Mouse (Mus musculus) right cerebral cortex, postnatal 4 days (tissue): Measurements from ENCODE around the gene Elovl2.
A peak's percentile ranks its signal among the peaks of the same experiment; 100 is the strongest.
"Not testable (repeated sequence)": the region's sequence is repeated elsewhere in the genome, so short reads cannot be mapped to it uniquely, and the experiment has no call there.

Experiments
- DNase-seq: peaks from one replicate; pipeline ENCODE4 v3.0.0-alpha.2; 2022

Elovl2 gene

DNA sequence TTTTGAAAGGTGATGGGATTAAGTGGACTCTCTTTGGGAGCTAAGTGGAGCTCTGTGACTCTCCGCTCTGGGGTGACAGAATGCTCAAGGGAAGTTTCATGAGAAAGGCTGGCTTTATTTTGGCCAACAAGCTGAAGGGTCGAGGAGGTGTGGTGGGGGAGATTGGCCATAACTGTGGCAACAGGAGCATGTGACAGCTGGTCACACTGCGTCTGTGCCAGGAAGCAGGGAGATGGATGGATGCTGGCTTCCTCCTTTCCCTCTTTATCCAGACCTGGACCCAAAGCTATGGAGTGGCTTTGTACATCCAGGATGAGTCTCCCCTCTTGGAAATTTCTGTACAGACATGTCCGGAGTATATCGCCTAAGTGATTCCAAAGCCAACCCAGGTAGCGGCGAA is 13.0 kb upstream of the Elovl2 start:
- DNase-seq: no peak

- DNase-seq: no peak
Measured at GRCm38 (mm10) chr13:41232209-41232608, 12.0 kb upstream of the Elovl2 start.

DNA sequence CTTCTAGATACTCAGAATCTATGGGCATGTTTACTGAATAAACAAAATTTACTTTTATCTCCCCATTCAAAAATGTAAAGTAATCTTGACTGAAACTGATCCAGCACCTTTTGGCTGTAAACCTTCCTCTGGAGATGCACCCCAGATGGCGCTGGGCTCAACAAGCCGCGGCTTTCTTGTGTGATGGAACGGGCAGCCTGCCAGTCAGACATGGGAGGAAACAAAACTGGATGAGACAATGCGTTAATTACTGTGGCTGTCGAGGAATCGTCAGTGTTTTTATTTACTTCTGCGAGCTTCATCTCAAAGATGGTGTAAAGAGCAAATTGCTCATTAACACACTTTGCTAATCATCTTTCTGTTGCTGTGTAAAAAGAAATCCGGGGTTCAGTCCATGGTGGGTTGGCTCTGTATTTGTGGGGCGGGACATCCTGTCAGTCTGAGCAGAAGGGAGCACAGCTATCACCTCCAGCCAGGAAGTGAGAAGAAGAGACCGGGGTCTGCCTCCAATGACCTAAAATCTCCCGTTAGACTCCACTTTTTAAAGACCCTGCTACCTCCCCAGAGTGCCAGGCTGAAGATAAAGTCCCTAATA is 11.3 kb upstream of the Elovl2 start:
- peak; percentile 77 for DNase-seq

DNA sequence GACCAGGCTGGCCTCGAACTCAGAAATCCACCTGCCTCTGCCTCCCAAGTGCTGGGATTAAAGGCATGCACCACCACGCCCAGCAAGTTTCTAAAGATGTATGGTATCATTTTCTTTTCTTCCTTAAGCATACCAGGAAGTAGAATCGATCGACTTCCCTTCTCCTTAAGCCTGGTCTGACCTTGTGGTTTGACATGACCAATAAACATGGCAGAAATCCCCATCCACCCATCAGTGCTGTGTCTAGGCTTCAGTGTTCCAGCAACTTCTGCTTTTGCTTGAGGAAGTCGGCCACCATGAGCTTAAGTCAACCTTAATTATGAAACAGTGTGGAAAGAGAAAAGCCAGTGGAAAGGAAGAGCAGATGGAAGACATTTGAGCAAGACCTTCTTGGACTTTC is 10.1 kb upstream of the Elovl2 start:
- DNase-seq: no peak

GRCm38 (mm10) chr13:41228060-41228459 is 7.9 kb upstream of the Elovl2 start:
- DNase-seq: no peak

DNA sequence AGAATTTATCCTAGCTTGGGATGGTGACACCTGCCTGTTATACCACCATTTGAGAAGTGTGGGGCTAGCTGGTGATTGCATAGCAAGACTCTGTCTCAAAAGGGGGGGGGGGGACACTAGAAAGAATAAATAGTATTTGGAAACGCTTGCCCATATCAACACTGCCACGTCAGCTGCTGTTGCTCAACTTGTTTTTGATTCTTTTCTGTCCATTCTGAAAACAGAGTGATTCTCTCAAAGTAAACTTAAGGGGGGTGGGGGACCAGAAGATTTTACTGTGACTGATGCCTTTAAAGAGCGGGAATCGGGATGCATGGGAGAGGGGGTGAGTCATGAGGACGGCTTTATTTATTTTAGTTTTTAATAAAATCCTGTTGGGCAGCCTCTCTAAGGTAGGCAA is 6.3 kb upstream of the Elovl2 start:
- DNase-seq: no peak

GRCm38 (mm10) chr13:41219687-41220303 is 410 bp downstream of the Elovl2 start:
- DNase-seq: peak; percentile 60

- DNase-seq: no peak
Measured at GRCm38 (mm10) chr13:41219056-41219455, 1.1 kb downstream of the Elovl2 start.

GRCm38 (mm10) chr13:41216236-41216635 is 4.0 kb downstream of the Elovl2 start:
- no peak for DNase-seq

GRCm38 (mm10) chr13:41215669-41216068 is 4.5 kb downstream of the Elovl2 start:
- DNase-seq: no peak

DNA sequence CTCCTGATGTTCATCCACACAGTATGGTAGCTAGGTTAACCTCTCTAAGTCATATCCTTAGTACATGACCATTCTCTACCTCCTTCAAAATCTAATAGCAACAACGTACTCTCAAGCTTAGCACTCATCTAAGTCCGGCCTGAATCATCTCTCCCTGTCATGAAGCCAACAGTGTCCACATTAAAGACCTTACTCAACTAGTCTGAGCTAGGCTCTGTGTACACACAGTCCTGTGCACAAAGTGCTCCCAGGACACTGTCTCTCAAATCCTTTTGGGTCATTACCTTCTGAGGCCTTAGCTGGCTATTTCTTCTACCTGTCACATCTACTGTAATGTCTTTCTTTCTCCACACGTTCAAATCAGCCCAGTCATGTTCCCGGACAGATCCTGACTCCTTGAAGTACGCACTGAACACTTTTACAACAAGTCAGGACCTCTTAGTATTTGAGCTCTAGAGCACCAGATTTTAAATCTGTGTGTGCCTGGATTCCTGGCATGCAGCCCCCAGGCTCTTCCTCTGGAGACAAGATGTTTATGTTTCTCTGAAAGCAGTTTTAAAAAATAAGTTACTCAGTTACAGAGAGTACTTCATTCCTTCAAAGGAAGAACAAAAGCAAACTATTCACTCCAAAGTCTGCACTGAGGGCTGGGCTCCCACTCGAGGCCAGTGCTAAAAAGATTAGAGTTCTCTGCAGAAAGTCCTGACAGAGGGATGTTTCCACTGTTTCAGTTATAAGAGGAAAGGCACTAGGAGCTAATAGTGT is 7.5 kb downstream of the Elovl2 start:
- no peak for DNase-seq

DNA sequence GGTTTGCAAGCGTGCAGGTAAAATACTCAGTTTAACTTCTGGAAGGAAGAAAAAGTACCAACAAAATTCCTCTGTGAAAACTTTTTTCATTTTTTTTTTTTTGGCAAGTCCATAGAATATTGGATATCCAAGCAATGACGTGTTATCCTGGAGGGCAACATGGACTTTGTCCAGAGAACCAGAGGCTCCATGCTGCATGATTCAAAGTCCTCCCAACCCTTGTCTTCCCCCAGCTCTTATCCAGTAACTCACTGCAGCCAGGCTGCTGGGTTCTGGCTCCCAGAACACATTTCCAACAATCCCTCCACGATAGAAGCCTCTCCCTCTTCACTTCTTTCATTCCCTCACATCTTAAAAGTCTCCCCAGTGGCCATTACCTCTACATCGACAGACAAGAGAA is 8.9 kb downstream of the Elovl2 start:
- no peak for DNase-seq

DNA sequence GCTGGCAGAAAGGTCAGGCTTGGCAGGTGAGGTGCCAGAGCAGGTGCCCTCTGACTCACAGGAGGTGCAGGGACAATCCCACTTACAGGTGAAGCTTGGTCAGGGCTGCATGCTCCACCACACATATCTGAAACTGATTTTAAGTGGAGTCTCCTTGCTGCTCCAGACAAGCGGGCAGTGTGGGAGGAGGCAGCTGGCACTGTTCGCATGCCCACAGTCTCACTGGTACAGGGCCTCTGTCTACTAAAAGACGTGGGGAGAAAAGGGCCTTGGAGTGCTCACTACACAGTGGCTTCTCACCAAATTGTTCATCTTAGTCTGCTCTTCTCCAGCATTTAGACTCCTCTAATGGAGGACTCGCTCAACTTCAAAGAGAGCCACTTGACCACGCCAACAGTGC is 14.0 kb downstream of the Elovl2 start:
- DNase-seq: no peak

- DNase-seq: not testable (repeated sequence)
Measured at GRCm38 (mm10) chr13:41205568-41205967, 14.6 kb downstream of the Elovl2 start.

- DNase-seq: no peak
Measured at GRCm38 (mm10) chr13:41203691-41204090, 16.5 kb downstream of the Elovl2 start.

DNA sequence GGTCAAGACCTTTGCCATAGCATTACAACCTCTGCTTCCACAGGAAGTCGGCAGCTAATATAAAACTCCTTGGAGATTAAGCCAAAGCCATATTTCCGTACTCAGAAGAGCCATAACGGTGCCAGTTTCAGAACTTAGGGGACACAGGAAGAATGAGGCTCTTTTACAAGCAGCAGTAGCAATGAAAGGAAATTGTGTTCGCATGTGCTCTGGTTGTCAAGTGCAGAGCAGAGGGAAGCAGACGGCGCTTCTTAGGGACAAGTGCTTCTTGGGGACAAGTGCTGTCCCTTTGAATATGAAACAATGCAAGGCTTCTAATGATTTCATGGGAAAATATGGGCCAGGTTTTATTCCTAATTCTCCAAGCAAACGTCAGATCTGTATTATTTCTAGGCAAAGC is 16.9 kb downstream of the Elovl2 start:
- DNase-seq: no peak

DNA sequence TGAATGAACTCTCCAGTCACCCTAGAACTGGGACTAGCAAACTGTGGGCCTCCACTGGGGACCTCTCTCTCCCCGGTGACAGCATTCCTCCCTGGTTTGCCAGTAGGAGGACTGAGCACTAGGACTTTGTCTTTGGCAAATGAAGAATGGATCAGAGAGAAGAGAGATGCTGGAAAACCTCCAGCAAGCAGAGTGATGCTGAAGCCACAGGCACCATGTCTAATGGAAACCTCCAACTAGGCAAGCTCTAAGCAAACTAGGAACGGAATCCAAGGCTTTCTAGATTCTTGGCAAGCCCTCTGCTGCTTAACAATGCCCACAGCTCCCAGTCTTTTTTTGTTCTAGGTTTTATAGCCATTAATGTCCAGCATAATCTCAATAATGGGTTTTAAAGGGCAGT is 19.3 kb downstream of the Elovl2 start:
- DNase-seq: no peak

DNA sequence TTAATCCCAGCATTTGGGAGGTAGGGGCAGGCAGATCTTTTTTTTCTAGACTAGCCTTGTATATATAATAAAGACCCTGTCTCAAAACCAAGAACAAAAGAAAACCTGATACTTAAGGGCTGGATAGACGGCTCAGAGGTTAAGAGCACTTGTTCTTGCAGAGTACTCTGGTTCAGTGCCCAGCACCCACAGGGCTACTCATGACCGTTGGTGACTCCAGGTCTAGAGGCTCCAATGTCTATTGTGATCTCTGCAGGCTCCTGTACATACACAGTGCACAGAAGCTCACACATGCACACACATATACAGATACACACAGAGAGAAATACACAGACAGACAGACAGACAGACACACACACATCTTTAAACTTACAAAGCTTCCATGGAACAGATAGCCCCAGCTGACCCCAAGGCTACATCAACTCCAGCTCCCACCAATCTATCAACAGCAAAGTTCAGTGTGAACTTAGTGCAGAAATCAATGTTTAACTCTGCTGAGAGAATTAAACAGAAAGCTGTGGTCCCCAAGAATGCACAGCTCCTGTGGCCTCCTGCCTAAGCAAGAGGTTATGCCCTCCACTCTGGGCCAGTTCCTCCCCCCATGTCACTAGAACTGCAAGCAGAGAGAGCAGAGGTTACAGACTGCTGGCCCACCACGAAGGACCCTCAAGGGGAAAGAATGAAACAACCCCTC is 24.4 kb downstream of the Elovl2 start:
- no peak for DNase-seq

DNA sequence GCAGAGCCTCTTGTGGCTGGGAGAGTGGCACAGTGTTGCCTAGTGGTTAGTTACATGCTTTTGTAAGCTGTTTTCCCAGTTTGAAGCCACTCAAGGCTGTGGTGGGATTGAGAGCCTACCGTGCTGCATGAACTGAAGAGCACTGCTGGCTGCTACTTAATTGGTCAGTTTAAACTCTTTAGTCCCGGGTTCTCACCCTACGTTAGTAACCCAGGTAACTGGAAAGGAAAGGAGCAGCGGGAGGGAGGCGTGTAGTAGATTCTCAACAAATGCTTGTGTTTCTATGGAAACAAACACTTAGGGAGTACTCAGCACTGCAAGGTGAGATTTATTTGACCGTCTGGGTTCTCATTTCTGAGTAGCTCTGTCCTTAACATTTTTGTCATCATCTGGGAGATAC is 32.3 kb downstream of the Elovl2 start:
- DNase-seq: no peak

DNA sequence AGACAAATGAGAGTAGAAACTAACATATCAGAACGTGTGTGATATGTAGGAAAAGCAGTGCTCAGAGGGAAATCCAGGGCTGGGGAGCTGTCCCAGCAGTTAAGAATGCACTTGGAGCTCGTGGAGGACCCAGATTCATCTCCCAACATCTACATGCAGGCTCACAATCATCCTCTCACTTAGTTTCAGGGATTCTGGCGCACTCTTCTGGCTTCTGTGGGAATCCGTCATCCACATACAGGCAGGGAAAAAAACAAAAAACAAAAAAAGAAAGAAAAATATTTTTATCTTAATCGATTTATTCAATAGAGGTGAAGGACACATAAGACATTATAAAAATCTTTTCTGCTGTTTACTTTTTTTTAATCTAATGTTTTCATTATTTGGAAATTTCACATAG is 61.8 kb downstream of the Elovl2 start:
- no peak for DNase-seq

- no peak for DNase-seq
Measured at GRCm38 (mm10) chr13:41153146-41153545, 67.1 kb downstream of the Elovl2 start.

- peak; percentile 64 for DNase-seq
Measured at GRCm38 (mm10) chr13:41146271-41146670, 73.9 kb downstream of the Elovl2 start.

GRCm38 (mm10) chr13:41145433-41145970 is 74.7 kb downstream of the Elovl2 start:
- no peak for DNase-seq
